Comparison of ENCODE assay signal across 14 mouse cellular contexts in genomic region chr6:127250181-127250873, GRCm38 (mm10).
DNase-seq lines count a peak whose midpoint lies in the region; ATAC-seq and TF ChIP-seq lines count a peak whose summit lies in the region.
"Had no signal": no experiment of that assay in that cellular context is flagged by ENCODE, and none has a peak within 500 bp of the region (broad histone marks: within the 10 kb centered on the region; RNA-seq: fewer than 3 reads in every experiment).

No protein-coding gene starts in this region.

- DNase-seq in hindbrain, postnatal 0 days (ENCODE audit: low spot score), result no peak
- peak; percentile 61 for DNase-seq in ZHBTc4 (ENCODE audit: low read depth, low spot score)
- DNase-seq in left cerebral cortex, adult 18-20 months (ENCODE audit: low spot score in 2 of 2), result no peak
- DNase-seq in gastrocnemius, postnatal 25 days, result no peak
- no peak for DNase-seq in heart, postnatal 36 days
- DNase-seq: adrenal gland, postnatal 10 days; cerebellum, postnatal 36 days; gastrocnemius, postnatal 10 days; thymus, postnatal 25 days had no signal

- H3K27me3 ChIP-seq in hindbrain, embryonic 12.5 days, result peaks cover 5% of the 10 kb centered on the region; the same call in 1 of the 2 replicates
- no peaks in the 10 kb centered on the region; the same call in 1 of the 2 replicates for H3K27me3 ChIP-seq in hindbrain, postnatal 0 days (ENCODE audit: insufficient read depth, low read length)
- no peaks in the 10 kb centered on the region for H3K27me3 ChIP-seq in E14TG2a.4 (ENCODE audit: insufficient read depth, low read length)
- no peaks in the 10 kb centered on the region for H3K27me3 ChIP-seq in hindbrain, embryonic 16.5 days (replicated peaks; ENCODE audit: control insufficient read depth, insufficient read depth, low read length)
- H3K27me3 ChIP-seq: hindbrain, embryonic 15.5 days had no signal

- H3K4me1 ChIP-seq in hindbrain, embryonic 12.5 days, result peaks cover 30% of the 10 kb centered on the region
- peaks cover 9% of the 10 kb centered on the region; the same call in 1 of the 2 replicates for H3K4me1 ChIP-seq in hindbrain, postnatal 0 days (ENCODE audit: insufficient read depth, low read length)
- H3K4me1 ChIP-seq in E14TG2a.4 (replicated peaks; ENCODE audit: low read depth, low read length), result peaks cover 96% of the 10 kb centered on the region
- H3K4me1 ChIP-seq in hindbrain, embryonic 16.5 days (ENCODE audit: control insufficient read depth, insufficient read depth, low read depth, low read length), result peaks cover 6% of the 10 kb centered on the region; the same call in 1 of the 2 replicates

- intact Hi-C loops in heart, postnatal 36 days (cut with DNase I), result no loop called here

- no peaks in the 10 kb centered on the region for H3K9me3 ChIP-seq in hindbrain, embryonic 12.5 days (replicated peaks)
- H3K9me3 ChIP-seq in hindbrain, postnatal 0 days (ENCODE audit: low read length), result no peaks in the 10 kb centered on the region
- no peaks in the 10 kb centered on the region for H3K9me3 ChIP-seq in E14TG2a.4 (ENCODE audit: low read length)
- H3K9me3 ChIP-seq in hindbrain, embryonic 16.5 days (ENCODE audit: control insufficient read depth, low read length), result no peaks in the 10 kb centered on the region
- H3K9me3 ChIP-seq: hindbrain, embryonic 15.5 days; liver, embryonic 15.5 days had no signal

- peak overlapping the region; percentile 34; the same call in 1 of the 2 replicates for H3K4me2 ChIP-seq in hindbrain, embryonic 12.5 days (replicated peaks)
- H3K4me2 ChIP-seq in hindbrain, postnatal 0 days (ENCODE audit: low read depth, low read length), result no peak overlapping the region
- H3K4me2 ChIP-seq in hindbrain, embryonic 16.5 days (ENCODE audit: low read length), result no peak overlapping the region
- H3K4me2 ChIP-seq: hindbrain, embryonic 15.5 days; liver, embryonic 15.5 days had no signal

- no peak overlapping the region for H3K9ac ChIP-seq in hindbrain, embryonic 12.5 days
- H3K9ac ChIP-seq in hindbrain, postnatal 0 days (replicated peaks; ENCODE audit: low read length), result no peak overlapping the region
- H3K9ac ChIP-seq in hindbrain, embryonic 16.5 days (ENCODE audit: low read depth, low read length), result no peak overlapping the region
- H3K9ac ChIP-seq: hindbrain, embryonic 15.5 days; liver, embryonic 15.5 days had no signal

- no peak for ATAC-seq in hindbrain, embryonic 12.5 days (ENCODE audit: low FRiP score)
- ATAC-seq in hindbrain, postnatal 0 days, result no peak
- ATAC-seq in hindbrain, embryonic 16.5 days, result peak; percentile 56; the same call in 1 of the 2 replicates

- 19% methylated on average over 8 of the region's 8 CpGs for WGBS in hindbrain, embryonic 12.5 days
- WGBS in hindbrain, postnatal 0 days, result 23% methylated on average over 8 of the region's 8 CpGs
- 10% methylated on average over 8 of the region's 8 CpGs for WGBS in hindbrain, embryonic 16.5 days

- no peak overlapping the region for H3K4me3 ChIP-seq in hindbrain, embryonic 12.5 days
- no peak overlapping the region for H3K4me3 ChIP-seq in hindbrain, postnatal 0 days (ENCODE audit: low read length)
- peak overlapping the region; percentile 72 for H3K4me3 ChIP-seq in E14TG2a.4 (replicated peaks; ENCODE audit: low read length)
- H3K4me3 ChIP-seq in hindbrain, embryonic 16.5 days (ENCODE audit: low read length), result no peak overlapping the region
- H3K4me3 ChIP-seq: hindbrain, embryonic 15.5 days; liver, embryonic 15.5 days had no signal

- no peak for TF ChIP-seq CTCF in hindbrain, postnatal 0 days (IDR thresholded peaks at IDR 0.05; ENCODE audit: low read depth)
- no peak for TF ChIP-seq CTCF in E14TG2a.4 (conservative IDR thresholded peaks at IDR 0.05; ENCODE audit: low read length)

- no peak overlapping the region for H3K27ac ChIP-seq in hindbrain, embryonic 12.5 days
- H3K27ac ChIP-seq in hindbrain, postnatal 0 days, result no peak overlapping the region
- H3K27ac ChIP-seq in hindbrain, embryonic 16.5 days (ENCODE audit: low read depth, low read length), result no peak overlapping the region
- H3K27ac ChIP-seq: hindbrain, embryonic 15.5 days; liver, embryonic 15.5 days had no signal

- no peaks in the 10 kb centered on the region for H3K36me3 ChIP-seq in hindbrain, embryonic 12.5 days
- no peaks in the 10 kb centered on the region for H3K36me3 ChIP-seq in hindbrain, postnatal 0 days (ENCODE audit: insufficient read depth, low read length)
- no peaks in the 10 kb centered on the region for H3K36me3 ChIP-seq in E14TG2a.4 (ENCODE audit: insufficient read depth, low read length)
- H3K36me3 ChIP-seq in hindbrain, embryonic 16.5 days (ENCODE audit: control insufficient read depth, insufficient read depth, low read length), result no peaks in the 10 kb centered on the region
- H3K36me3 ChIP-seq: hindbrain, embryonic 15.5 days; liver, embryonic 15.5 days had no signal
